Mouse (Mus musculus): ENCODE measurements around the gene Wnt10a.

The Wnt10a gene

GRCm38 (mm10) chr1:74791249-74791648 lies at the start of gene Wnt10a:
Wnt10a (plus strand) TSS chr1:74791516.
- no peak for DNase-seq

- no peak for DNase-seq
These were observed 44.0 kb upstream of the Wnt10a start for GRCm38 (mm10) chr1:74747335-74747734.

GRCm38 (mm10) chr1:74748643-74749271 lies 42.6 kb upstream of the Wnt10a start, which contains the start of gene Prkag3:
Prkag3 (minus strand) TSS chr1:74749221.
- peak; percentile 15 to 16 for DNase-seq

GRCm38 (mm10) chr1:74749301-74749700 lies 42.0 kb upstream of the Wnt10a start:
- no peak for DNase-seq

GRCm38 (mm10) chr1:74750683-74751082 lies 40.6 kb upstream of the Wnt10a start:
- DNase-seq, result no peak

GRCm38 (mm10) chr1:74752150-74752549 lies 39.2 kb upstream of the Wnt10a start:
- no peak for DNase-seq

- no peak for DNase-seq
These were observed 38.5 kb upstream of the Wnt10a start for GRCm38 (mm10) chr1:74752833-74753232.

GRCm38 (mm10) chr1:74753266-74753974 lies 37.9 kb upstream of the Wnt10a start:
- DNase-seq, result no peak

GRCm38 (mm10) chr1:74754175-74754785 lies 37.0 kb upstream of the Wnt10a start:
- DNase-seq, result no peak

GRCm38 (mm10) chr1:74759773-74760172 lies 31.5 kb upstream of the Wnt10a start:
- peak; percentile 19 to 24 for DNase-seq

- peak; percentile 38 to 56 for DNase-seq
These were observed 28.2 kb upstream of the Wnt10a start for GRCm38 (mm10) chr1:74763081-74763480.

- DNase-seq, result no peak
These were observed 20.4 kb upstream of the Wnt10a start for GRCm38 (mm10) chr1:74770727-74771466.

GRCm38 (mm10) chr1:74771467-74771844 lies 19.9 kb upstream of the Wnt10a start:
- no peak for DNase-seq

GRCm38 (mm10) chr1:74771845-74771930 lies 19.6 kb upstream of the Wnt10a start, which contains the start of gene Wnt6:
Wnt6 (plus strand) TSS chr1:74771892.
- DNase-seq, result no peak

GRCm38 (mm10) chr1:74771931-74772620 lies 19.2 kb upstream of the Wnt10a start:
- DNase-seq, result peak in 1 of 2 experiments; percentile 15

- peak; percentile 57 to 65 for DNase-seq
These were observed 18.2 kb upstream of the Wnt10a start for GRCm38 (mm10) chr1:74773136-74773535.

GRCm38 (mm10) chr1:74774062-74774461 lies 17.3 kb upstream of the Wnt10a start:
- DNase-seq, result no peak

GRCm38 (mm10) chr1:74775816-74776215 lies 15.5 kb upstream of the Wnt10a start:
- DNase-seq, result peak in 1 of 2 experiments; percentile 20

- DNase-seq, result no peak
These were observed 12.3 kb upstream of the Wnt10a start for GRCm38 (mm10) chr1:74778934-74779486.

GRCm38 (mm10) chr1:74782045-74782444 lies 9.3 kb upstream of the Wnt10a start:
- no peak for DNase-seq

- DNase-seq, result no peak
These were observed 7.8 kb upstream of the Wnt10a start for GRCm38 (mm10) chr1:74783554-74783953.

GRCm38 (mm10) chr1:74784041-74784759 lies 7.1 kb upstream of the Wnt10a start:
- DNase-seq, result peak; percentile 37 to 66

Measured in cerebellum, adult 18-20 months (tissue).